Mouse (Mus musculus): ENCODE measurements around the gene Kif1bp.
"Not testable (repeated sequence)": the region's sequence is repeated elsewhere in the genome, so short reads cannot be mapped to it uniquely, and the experiment has no call there.

Kif1bp gene

GRCm38 (mm10) chr10:62508459-62508858 lies 69.8 kb downstream of the Kif1bp start:
- DNase-seq, result no peak

- no peak for DNase-seq
Measured at GRCm38 (mm10) chr10:62507591-62508308, 70.5 kb downstream of the Kif1bp start.

- DNase-seq, result no peak
Measured at GRCm38 (mm10) chr10:62507071-62507470, 71.2 kb downstream of the Kif1bp start.

GRCm38 (mm10) chr10:62506019-62506556 lies 72.2 kb downstream of the Kif1bp start:
- DNase-seq, result no peak

- no peak for DNase-seq
Measured at GRCm38 (mm10) chr10:62505224-62505983, 72.9 kb downstream of the Kif1bp start.

GRCm38 (mm10) chr10:62503836-62504628 lies 74.2 kb downstream of the Kif1bp start:
- DNase-seq, result no peak

- DNase-seq, result no peak
Measured at GRCm38 (mm10) chr10:62503353-62503752, 74.9 kb downstream of the Kif1bp start.

- DNase-seq, result no peak
Measured at GRCm38 (mm10) chr10:62501951-62502350, 76.3 kb downstream of the Kif1bp start.

GRCm38 (mm10) chr10:62500916-62501615 lies 77.2 kb downstream of the Kif1bp start:
- DNase-seq, result no peak

- DNase-seq, result peak; percentile 20
Measured at GRCm38 (mm10) chr10:62500088-62500915, 78.0 kb downstream of the Kif1bp start.

- DNase-seq, result not testable (repeated sequence)
Measured at GRCm38 (mm10) chr10:62491681-62492080, 86.6 kb downstream of the Kif1bp start.
